Mouse (Mus musculus): Measurements from ENCODE around the gene Gm8914. TPM values are rescaled to one million over a fixed set of nuclear protein-coding genes. Genes with fewer than 3 reads are reported as not detected.
"Not testable (repeated sequence)": the region's sequence is repeated elsewhere in the genome, so short reads cannot be mapped to it uniquely, and the experiment has no call there.

Gene Gm8914
- polyA plus RNA-seq (2015; fragmentation: Nextera tagmentation; extraction: Ambion mirVana), result not detected in 2 replicates

DNA sequence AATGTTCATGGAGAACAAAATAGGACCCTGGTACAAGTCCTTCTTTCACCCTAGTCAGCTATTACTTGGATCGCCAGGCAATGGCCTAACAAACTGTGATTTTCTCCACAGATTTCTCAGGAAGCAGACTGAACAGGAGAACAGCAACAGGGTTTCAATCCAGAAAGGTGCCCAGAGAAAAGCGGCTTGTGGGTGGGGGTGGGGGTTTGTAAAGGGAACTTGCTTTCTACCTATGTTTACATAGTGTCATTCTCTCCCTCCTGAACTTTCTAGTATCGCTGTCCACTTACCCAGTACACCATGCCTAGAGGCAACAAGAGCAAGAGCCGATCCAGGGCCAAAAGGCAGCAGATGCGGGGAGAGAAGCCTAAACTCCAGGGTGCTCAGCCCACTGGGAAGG, at the start of gene Gm8914:
Gm8914 (plus strand) TSS at position 301 of the 400 bp plus-strand sequence.
- H3K36me3 ChIP-seq (ENCODE audit: control insufficient read depth, insufficient read depth, low read length); H3K27me3 ChIP-seq (ENCODE audit: control insufficient read depth, insufficient read depth, low read depth, low read length); H3K27ac ChIP-seq (ENCODE audit: low read length); H3K9me3 ChIP-seq (ENCODE audit: control insufficient read depth, low read length); H3K4me1 ChIP-seq (replicated peaks; ENCODE audit: control insufficient read depth, insufficient read depth, low read length); H3K4me3 ChIP-seq (ENCODE audit: low read length); H3K4me2 ChIP-seq (ENCODE audit: low read depth, low read length); H3K9ac ChIP-seq (ENCODE audit: low read length); ATAC-seq (ENCODE audit: low read depth): not testable (repeated sequence)
- WGBS, result no CpG with 5 or more reads among the region's 5 CpGs

Other genes with a start within 250 kb of the Gm8914 start
- gene Mageb2, start 148.4 kb upstream of the Gm8914 start, polyA plus RNA-seq (2015; fragmentation: Nextera tagmentation; extraction: Ambion mirVana), result not detected in 2 replicates
- gene Gm5072, start 87.6 kb upstream of the Gm8914 start, polyA plus RNA-seq (2015; fragmentation: Nextera tagmentation; extraction: Ambion mirVana), result not detected in 2 replicates
- not detected in 2 replicates for gene 1700084M14Rik, start 95.8 kb downstream of the Gm8914 start, polyA plus RNA-seq (2015; fragmentation: Nextera tagmentation; extraction: Ambion mirVana)
- not detected in 2 replicates for gene Gm14781, start 152.1 kb downstream of the Gm8914 start, polyA plus RNA-seq (2015; fragmentation: Nextera tagmentation; extraction: Ambion mirVana)

All from lung, embryonic 16.5 days (tissue).